Mouse (Mus musculus): ENCODE data around the gene Rhbg.

Gene Rhbg

GRCm38 (mm10) chr3:88229526-88229925, 25.0 kb downstream of the Rhbg start:
- DNase-seq (ENCODE audit: low read depth in 1 of 2, low spot score in 2 of 2) = no peak

- DNase-seq (ENCODE audit: low read depth in 1 of 2, low spot score in 2 of 2) = no peak
Observed at GRCm38 (mm10) chr3:88228906-88229305, 25.6 kb downstream of the Rhbg start.

- DNase-seq (ENCODE audit: low read depth in 1 of 2, low spot score in 2 of 2) = no peak
Observed at GRCm38 (mm10) chr3:88227976-88228375, 26.5 kb downstream of the Rhbg start.

- no peak for DNase-seq (ENCODE audit: low read depth in 1 of 2, low spot score in 2 of 2)
Observed at GRCm38 (mm10) chr3:88227260-88227659, 27.2 kb downstream of the Rhbg start.

GRCm38 (mm10) chr3:88226101-88226845, 28.2 kb downstream of the Rhbg start:
- no peak for DNase-seq (ENCODE audit: low read depth in 1 of 2, low spot score in 2 of 2)

- DNase-seq (ENCODE audit: low read depth in 1 of 2, low spot score in 2 of 2) = no peak
Observed at GRCm38 (mm10) chr3:88224929-88225328, 29.6 kb downstream of the Rhbg start.

GRCm38 (mm10) chr3:88222446-88222845, 32.1 kb downstream of the Rhbg start:
- no peak for DNase-seq (ENCODE audit: low read depth in 1 of 2, low spot score in 2 of 2)

GRCm38 (mm10) chr3:88221519-88222390, 32.8 kb downstream of the Rhbg start:
- no peak for DNase-seq (ENCODE audit: low read depth in 1 of 2, low spot score in 2 of 2)

- DNase-seq (ENCODE audit: low read depth in 1 of 2, low spot score in 2 of 2) = no peak
Observed at GRCm38 (mm10) chr3:88220842-88221241, 33.7 kb downstream of the Rhbg start.

GRCm38 (mm10) chr3:88219940-88220339, 34.6 kb downstream of the Rhbg start:
- no peak for DNase-seq (ENCODE audit: low read depth in 1 of 2, low spot score in 2 of 2)

- DNase-seq (ENCODE audit: low read depth in 1 of 2, low spot score in 2 of 2) = no peak
Observed at GRCm38 (mm10) chr3:88217679-88218078, 36.8 kb downstream of the Rhbg start.

- DNase-seq (ENCODE audit: low read depth in 1 of 2, low spot score in 2 of 2) = no peak
Observed at GRCm38 (mm10) chr3:88216534-88217326, 37.8 kb downstream of the Rhbg start.

- DNase-seq (ENCODE audit: low read depth in 1 of 2, low spot score in 2 of 2) = no peak
Observed at GRCm38 (mm10) chr3:88216116-88216515, 38.4 kb downstream of the Rhbg start.

GRCm38 (mm10) chr3:88215553-88216004, 38.9 kb downstream of the Rhbg start:
- no peak for DNase-seq (ENCODE audit: low read depth in 1 of 2, low spot score in 2 of 2)

GRCm38 (mm10) chr3:88214971-88215552, 39.4 kb downstream of the Rhbg start:
- DNase-seq (ENCODE audit: low read depth in 1 of 2, low spot score in 2 of 2) = no peak

GRCm38 (mm10) chr3:88214197-88214938, 40.1 kb downstream of the Rhbg start:
- DNase-seq (ENCODE audit: low read depth in 1 of 2, low spot score in 2 of 2) = no peak

- no peak for DNase-seq (ENCODE audit: low read depth in 1 of 2, low spot score in 2 of 2)
Observed at GRCm38 (mm10) chr3:88213019-88213418, 41.5 kb downstream of the Rhbg start.

GRCm38 (mm10) chr3:88212356-88212755, 42.2 kb downstream of the Rhbg start:
- DNase-seq (ENCODE audit: low read depth in 1 of 2, low spot score in 2 of 2) = no peak

- no peak for DNase-seq (ENCODE audit: low read depth in 1 of 2, low spot score in 2 of 2)
Observed at GRCm38 (mm10) chr3:88210918-88211317, 43.6 kb downstream of the Rhbg start.

GRCm38 (mm10) chr3:88210121-88210520, 44.4 kb downstream of the Rhbg start:
- DNase-seq (ENCODE audit: low read depth in 1 of 2, low spot score in 2 of 2) = no peak

All from monocyte, adult 2 months (primary cell).